Mouse (Mus musculus) gastrocnemius, postnatal 4 days (tissue): ENCODE results near the gene Triobp. TPM values are rescaled to one million over a fixed set of nuclear protein-coding genes. Genes with fewer than 3 reads are reported as not detected.
A peak's percentile ranks its signal among the peaks of the same experiment; 100 is the strongest.
"Not testable (repeated sequence)": the region's sequence is repeated elsewhere in the genome, so short reads cannot be mapped to it uniquely, and the experiment has no call there.

Source experiments
- DNase-seq, 2 experiments: peaks; one replicate each; pipeline ENCODE4 v3.0.0; 2021 to 2022; ENCODE audit warnings: low spot score in 2 of 2, mixed read lengths in 2 of 2
- total RNA-seq, 2 experiments: library from RNA; stranded (reverse); gene quantifications; 2 replicates each; pipeline ENCODE4 v1.2.3; 2021

Triobp gene
- total RNA-seq, 2 experiments from 2014 or later, result 83.6 to 94.1 TPM

GRCm38 (mm10) chr15:79028823-79029484 lies 81.4 kb downstream of the Triobp start:
- no peak for DNase-seq

DNA sequence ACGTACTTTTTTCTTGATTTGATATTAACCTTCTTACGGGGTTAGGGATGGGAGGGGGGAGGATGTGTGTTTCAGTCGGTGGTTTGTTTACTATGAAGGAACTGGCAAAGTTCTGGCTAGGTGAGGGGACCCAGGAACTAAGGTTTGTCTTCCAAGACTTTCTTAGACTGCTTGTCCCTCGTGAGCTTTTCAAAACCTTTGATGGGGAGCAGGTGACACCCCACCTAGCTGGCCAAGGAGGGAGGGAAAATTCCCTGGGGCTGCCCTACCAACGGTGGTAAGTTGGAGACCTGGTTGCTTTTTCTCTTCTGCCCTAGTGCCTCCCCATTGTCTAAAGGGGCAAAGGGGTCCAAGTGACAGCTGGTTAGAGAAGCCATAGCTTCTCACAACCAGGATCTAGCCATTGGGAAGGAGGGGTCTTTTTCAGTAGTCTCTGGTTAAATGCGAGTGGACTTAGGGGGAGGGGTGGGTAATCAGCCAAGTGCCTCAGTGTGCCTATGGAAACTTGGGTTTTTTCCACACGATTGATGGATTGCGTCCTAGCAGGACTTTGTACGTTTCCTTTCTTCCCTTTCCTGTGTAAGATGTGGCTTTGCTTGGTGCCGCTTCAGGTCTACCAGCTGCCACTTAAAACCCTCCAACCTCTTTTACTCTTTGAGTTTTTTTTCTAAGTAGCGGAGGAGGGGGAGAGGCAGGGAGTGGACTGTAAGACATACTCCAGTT lies 82.2 kb downstream of the Triobp start:
- DNase-seq, result no peak

GRCm38 (mm10) chr15:79030551-79031435 lies 83.3 kb downstream of the Triobp start:
- DNase-seq, result peak; percentile 78 to 89

DNA sequence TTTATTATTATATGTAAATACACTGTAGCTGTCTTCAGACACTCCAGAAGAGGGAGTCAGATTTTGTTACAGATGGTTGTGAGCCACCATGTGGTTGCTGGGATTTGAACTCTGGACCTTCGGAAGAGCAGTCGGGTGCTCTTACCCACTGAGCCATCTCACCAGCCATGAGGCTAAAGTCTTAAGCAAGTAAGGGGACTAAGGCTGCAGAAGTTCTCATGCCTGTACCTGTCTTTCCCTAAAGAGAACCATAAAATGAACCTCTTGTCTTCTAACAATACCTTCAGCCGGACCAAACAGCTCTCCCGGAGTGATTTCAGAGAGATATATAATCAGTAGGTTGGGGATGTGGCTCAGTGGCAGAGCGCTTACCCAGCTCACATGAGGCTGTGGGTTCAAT lies 84.4 kb downstream of the Triobp start:
- not testable (repeated sequence) for DNase-seq

DNA sequence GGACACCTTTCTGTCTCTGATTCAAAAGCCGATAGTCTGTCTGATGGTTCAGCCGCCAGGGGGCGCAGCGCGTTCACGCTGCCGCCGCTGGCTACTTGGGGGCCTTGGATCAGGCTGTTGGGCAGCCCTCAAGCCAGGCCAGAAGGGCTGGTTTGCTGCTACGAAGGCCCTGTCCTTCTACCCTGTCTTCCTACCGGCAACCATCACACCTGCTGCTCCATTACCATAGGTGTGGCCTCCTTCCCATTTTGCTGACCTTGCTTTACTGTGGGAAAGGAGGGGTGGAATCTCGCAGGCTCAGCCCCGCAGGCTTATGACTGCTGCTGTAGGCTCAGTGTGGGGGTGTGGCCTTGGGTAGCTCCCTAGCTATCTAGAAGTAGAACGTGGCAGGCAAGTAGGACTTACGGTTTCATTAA lies 90.4 kb downstream of the Triobp start:
- peak; percentile 75 to 82 for DNase-seq

- DNase-seq, result no peak
Measured at GRCm38 (mm10) chr15:79038331-79038730, 90.8 kb downstream of the Triobp start.

DNA sequence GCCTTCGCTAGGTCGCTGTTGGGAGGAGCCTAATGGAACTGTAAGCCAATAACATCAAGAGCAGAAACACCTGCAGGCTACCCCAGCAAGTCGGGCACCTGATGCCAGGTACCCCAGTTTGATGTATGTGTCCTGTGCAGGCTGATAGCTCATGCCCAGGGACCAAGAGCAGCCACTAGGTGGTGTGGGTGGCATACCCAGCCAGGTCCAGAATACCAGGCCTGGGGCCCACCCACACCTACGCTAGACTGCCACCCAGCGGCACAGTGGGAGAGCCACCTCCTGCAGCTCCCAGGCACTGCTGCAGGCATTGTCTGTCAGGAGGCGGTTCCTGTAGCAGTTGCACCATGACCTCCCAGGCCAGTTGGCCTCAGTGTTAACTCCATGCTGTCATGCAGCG lies 91.3 kb downstream of the Triobp start:
- DNase-seq, result peak in 1 of 2 experiments; percentile 68

GRCm38 (mm10) chr15:79040501-79041416 lies 93.2 kb downstream of the Triobp start:
- no peak for DNase-seq

- DNase-seq, result no peak
Measured at GRCm38 (mm10) chr15:79041585-79041984, 94.1 kb downstream of the Triobp start, which contains the start of gene Galr3. Gene Galr3, plus strand, starts transcription at chr15:79041885.

DNA sequence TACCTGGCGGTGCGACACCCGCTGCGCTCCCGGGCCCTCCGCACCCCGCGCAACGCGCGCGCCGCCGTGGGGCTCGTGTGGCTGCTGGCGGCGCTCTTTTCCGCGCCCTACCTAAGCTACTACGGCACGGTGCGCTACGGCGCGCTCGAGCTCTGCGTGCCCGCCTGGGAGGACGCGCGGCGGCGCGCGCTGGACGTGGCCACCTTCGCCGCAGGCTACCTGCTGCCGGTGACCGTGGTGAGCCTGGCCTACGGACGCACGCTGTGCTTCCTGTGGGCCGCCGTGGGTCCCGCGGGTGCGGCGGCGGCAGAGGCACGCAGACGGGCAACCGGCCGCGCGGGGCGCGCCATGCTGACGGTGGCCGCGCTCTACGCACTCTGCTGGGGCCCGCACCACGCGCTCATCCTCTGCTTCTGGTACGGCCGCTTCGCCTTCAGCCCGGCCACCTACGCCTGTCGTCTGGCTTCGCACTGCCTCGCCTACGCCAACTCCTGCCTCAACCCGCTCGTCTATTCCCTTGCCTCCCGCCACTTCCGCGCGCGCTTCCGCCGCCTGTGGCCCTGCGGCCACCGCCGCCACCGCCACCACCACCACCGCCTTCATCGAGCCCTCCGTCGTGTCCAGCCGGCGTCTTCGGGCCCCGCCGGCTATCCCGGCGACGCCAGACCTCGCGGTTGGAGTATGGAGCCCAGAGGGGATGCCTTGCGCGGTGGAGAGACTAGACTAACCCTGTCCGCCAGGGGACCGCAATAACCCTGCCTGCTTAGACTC lies 95.4 kb downstream of the Triobp start:
- no peak for DNase-seq

DNA sequence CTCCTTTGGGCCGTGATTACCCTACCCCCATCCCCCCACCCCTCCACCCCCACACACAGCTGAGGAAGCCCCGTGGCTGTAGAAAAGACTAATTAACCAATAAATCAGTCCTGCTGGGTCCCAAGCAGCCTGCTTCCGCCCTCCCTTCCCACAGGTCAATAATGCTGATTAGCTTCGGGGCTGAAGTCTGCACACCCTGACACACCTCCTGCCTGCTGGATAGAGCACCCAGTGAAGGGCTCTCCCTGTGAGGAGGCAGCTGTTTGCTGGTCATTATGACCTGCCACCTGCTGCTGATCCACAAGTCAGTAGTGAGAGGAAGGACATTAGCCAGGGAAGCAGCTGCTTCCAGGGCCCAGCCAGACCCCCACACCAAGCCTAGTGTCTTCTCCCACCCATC lies 97.3 kb downstream of the Triobp start:
- DNase-seq, result no peak

GRCm38 (mm10) chr15:79048186-79048585 lies 100.7 kb downstream of the Triobp start:
- DNase-seq, result peak in 1 of 2 experiments; percentile 13

DNA sequence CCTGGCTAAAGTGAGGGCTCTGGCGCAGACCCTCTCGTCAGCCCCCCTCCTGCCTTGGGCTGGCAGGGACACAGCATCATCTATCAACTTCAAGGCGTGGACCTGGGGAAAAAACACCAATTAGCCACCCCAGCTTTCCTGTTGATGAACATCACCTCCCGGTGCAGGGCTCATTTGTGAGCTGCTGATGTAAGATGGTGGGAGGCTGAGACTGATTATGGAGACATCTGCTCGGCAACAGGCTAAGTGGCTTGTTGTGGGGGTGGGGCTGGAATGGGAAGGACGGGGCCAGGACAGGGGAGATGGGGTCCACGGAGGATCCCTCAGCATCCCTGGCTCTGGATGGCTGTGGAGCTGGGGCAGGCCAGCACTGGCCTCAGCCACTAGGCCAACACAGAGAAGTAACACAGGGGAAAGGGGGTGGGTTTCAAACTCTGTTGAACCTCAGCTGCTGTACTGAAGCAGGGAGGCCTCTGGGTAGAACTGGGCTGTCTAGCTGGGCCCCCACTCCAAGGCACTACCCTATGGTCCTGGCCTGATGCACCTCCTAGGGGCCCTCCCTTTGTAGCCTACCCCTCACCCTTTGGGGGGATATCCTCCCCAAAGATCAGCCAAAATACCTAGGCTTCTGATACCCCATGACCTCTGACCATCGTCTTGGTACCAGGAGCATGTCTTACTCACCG lies 102.8 kb downstream of the Triobp start:
- no peak for DNase-seq

GRCm38 (mm10) chr15:79050964-79051363 lies 103.4 kb downstream of the Triobp start:
- no peak for DNase-seq

GRCm38 (mm10) chr15:79051461-79052360 lies 104.2 kb downstream of the Triobp start:
- peak in 1 of 2 experiments; percentile 14 for DNase-seq

DNA sequence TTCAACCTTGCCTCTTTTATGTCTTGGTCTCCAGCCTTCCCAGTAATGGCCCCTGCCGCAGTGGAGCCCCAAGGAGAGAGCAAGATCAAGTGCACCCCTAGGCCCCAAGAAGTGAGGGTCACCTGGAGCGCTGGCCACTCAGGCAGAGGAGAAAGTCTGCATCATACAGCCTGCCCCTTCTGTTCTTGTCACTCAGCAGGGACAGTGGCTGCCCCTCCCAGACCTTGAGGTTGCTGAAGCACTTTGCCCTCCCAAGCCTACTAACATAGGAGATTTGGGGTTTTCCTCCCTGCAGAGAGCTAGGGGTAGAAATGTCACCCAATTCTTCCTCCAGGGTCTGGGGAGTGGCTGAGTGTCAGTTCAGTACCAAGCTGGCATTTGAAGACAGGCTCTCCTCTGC lies 104.8 kb downstream of the Triobp start:
- DNase-seq, result no peak
